Mouse (Mus musculus) thymus, adult 2 months (tissue): ENCODE data around the gene Apobec4.
A peak's percentile ranks its signal among the peaks of the same experiment; 100 is the strongest.

Experiments
- CTCF ChIP-seq: fragments of 200-500 bp; IDR thresholded peaks from 2 replicates; pipeline ENCODE4 v1.5.1; 2012; ENCODE audit warnings: mild to moderate bottlenecking, control low read depth, low read length, moderate library complexity, borderline replicate concordance; ENCODE audit not compliant: control insufficient read depth, poor library complexity, insufficient read depth; ENCODE audit errors: extremely low read depth
- POLR2A ChIP-seq: fragments of 200-500 bp; IDR thresholded peaks from 2 replicates; pipeline ENCODE4 v1.6.1; 2012; ENCODE audit warnings: mild to moderate bottlenecking, low read length, control low read depth, moderate library complexity; ENCODE audit not compliant: control insufficient read depth, poor library complexity, insufficient read depth; ENCODE audit errors: extremely low read depth

DNA sequence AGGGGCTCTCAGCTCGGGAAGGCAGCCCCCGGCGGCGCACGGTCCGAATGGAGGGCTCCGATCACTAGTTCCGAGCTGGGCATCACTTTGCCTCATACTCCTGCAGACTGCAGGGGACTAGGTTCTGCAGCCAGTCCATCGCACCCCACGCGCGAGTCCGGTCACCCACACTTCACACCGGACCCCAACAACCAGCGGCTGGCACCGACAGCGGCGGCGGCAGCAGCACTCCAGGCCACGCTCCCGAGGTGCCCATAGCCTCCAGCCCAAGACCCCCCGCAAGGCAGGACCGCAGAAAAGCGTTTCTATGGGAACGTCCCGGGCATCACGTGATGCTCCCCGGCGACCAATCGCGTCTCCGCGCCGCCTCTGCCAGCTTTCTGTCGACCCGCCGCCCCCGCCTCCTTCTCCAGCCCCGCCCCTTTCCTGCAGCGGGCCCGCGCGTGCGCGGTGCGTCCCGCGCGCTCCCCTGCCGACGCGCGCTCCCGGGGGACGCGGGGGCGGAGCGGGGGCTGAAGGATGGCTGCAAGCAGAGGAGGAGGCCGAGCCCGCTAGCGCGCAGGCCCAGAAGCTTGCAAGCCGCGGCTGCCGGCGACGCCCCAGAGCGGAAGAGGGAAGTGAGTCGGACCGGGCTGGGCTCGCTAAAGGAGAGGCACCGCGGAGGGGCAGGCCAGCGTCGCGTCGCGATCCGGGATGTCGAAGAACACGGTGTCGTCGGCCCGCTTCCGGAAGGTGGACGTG is 15.9 kb downstream of the Apobec4 start, which contains the start of the genes Rgl1 and Arpc5:
- peak; percentile 78; the same call in 1 of the 2 replicates for TF ChIP-seq POLR2A
- TF ChIP-seq CTCF = peak; percentile 48; the same call in 1 of the 2 replicates
